Mouse (Mus musculus) lung, embryonic 15.5 days (tissue): ENCODE measurements around the gene Popdc2. TPM values are rescaled to one million over a fixed set of nuclear protein-coding genes. Genes with fewer than 3 reads are reported as not detected.
A peak's percentile ranks its signal among the peaks of the same experiment; 100 is the strongest.

Experiments
- ATAC-seq: fragments of 200-750 bp; cut with Nextera tagmentation; 2 replicates; pipeline ENCODE4 v1.8.0; 2017; ENCODE audit warnings: moderate number of reproducible peaks, borderline replicate concordance; ENCODE audit not compliant: low FRiP score, low TSS enrichment; ENCODE audit errors: extremely low read depth
- H3K27ac ChIP-seq: fragments of 300-500 bp; sonication (generic); 2 replicates; pipeline ENCODE4 v1.5.1; 2015; ENCODE audit warnings: moderate library complexity, mild to moderate bottlenecking, inconsistent platforms
- H3K27me3 ChIP-seq: fragments of 300-500 bp; sonication (generic); 2 replicates; pipeline ENCODE4 v1.6.1; 2015; ENCODE audit warnings: inconsistent platforms
- H3K36me3 ChIP-seq: fragments of 300-500 bp; sonication (generic); 2 replicates; pipeline ENCODE4 v1.6.1; 2015; ENCODE audit warnings: inconsistent platforms
- H3K4me1 ChIP-seq: fragments of 300-500 bp; sonication (generic); 2 replicates; pipeline ENCODE4 v1.6.1; 2015; ENCODE audit warnings: inconsistent platforms
- H3K4me2 ChIP-seq: fragments of 300-500 bp; sonication (generic); 2 replicates; pipeline ENCODE4 v1.6.1; 2015; ENCODE audit warnings: inconsistent platforms, mild to moderate bottlenecking, moderate library complexity
- H3K4me3 ChIP-seq: fragments of 300-500 bp; sonication (generic); 2 replicates; pipeline ENCODE4 v1.5.1; 2015; ENCODE audit warnings: mild to moderate bottlenecking, inconsistent platforms
- H3K9ac ChIP-seq: fragments of 300-500 bp; sonication (generic); 2 replicates; pipeline ENCODE4 v1.6.1; 2015; ENCODE audit warnings: inconsistent platforms
- H3K9me3 ChIP-seq: fragments of 300-500 bp; sonication (generic); 2 replicates; pipeline ENCODE4 v1.6.1; 2016; ENCODE audit warnings: inconsistent platforms
- WGBS: fragments of 180-500 bp; shearing (Covaris S2); methylation state at CpG from one replicate; pipeline ENCODE4 v1.1.7; 2015; 5-methylcytosine and 5-hydroxymethylcytosine counted together
- polyA plus RNA-seq: library from polyadenylated mRNA; unstranded; fragments of >200 nt; fragmentation: Nextera tagmentation; extraction: Ambion mirVana; gene quantifications from 2 replicates; pipeline ENCODE4 v1.2.1, GENCODE M21; 2015

Gene Popdc2
- polyA plus RNA-seq, 1 experiment from 2014 or later, result 10.8 TPM

- Histone ChIP-seq H3K27me3 (no peaks in the 10 kb centered on the region), H3K36me3 (no peaks in the 10 kb centered on the region), H3K4me1 (peaks cover 20% of the 10 kb centered on the region), H3K4me3 (no peak overlapping the region), H3K9ac (no peak overlapping the region), H3K4me2 (no peak overlapping the region), H3K9me3 (no peaks in the 10 kb centered on the region), H3K27ac (no peak overlapping the region)
- ATAC-seq, result no peak
- WGBS, result 42% methylated on average over 6 of the region's 6 CpGs
Measured at GRCm38 (mm10) chr16:38395060-38395730, 33.2 kb downstream of the Popdc2 start.

GRCm38 (mm10) chr16:38396155-38396554 is 34.1 kb downstream of the Popdc2 start:
- Histone ChIP-seq H3K9ac (no peak overlapping the region), H3K36me3 (no peaks in the 10 kb centered on the region), H3K27ac (no peak overlapping the region), H3K9me3 (no peaks in the 10 kb centered on the region), H3K4me2 (peak overlapping the region; percentile 40), H3K27me3 (no peaks in the 10 kb centered on the region), H3K4me3 (no peak overlapping the region), H3K4me1 (peaks cover 22% of the 10 kb centered on the region)
- 24% methylated on average over 13 of the region's 13 CpGs for WGBS
- peak; percentile 37; the same call in 1 of the 2 replicates for ATAC-seq

- no peak overlapping the region for H3K9ac ChIP-seq
- no peak overlapping the region for H3K4me3 ChIP-seq
- H3K9me3 ChIP-seq, result no peaks in the 10 kb centered on the region
- ATAC-seq, result no peak
- no peak overlapping the region for H3K27ac ChIP-seq
- H3K36me3 ChIP-seq, result no peaks in the 10 kb centered on the region
- H3K27me3 ChIP-seq, result no peaks in the 10 kb centered on the region
- H3K4me1 ChIP-seq, result peaks cover 22% of the 10 kb centered on the region
- H3K4me2 ChIP-seq, result no peak overlapping the region
- 92% methylated on average over 6 of the region's 6 CpGs for WGBS
Measured at GRCm38 (mm10) chr16:38398266-38398665, 36.3 kb downstream of the Popdc2 start.

- peak; percentile 16; the same call in 1 of the 2 replicates for ATAC-seq
Measured at GRCm38 (mm10) chr16:38399076-38399475, 37.1 kb downstream of the Popdc2 start.

GRCm38 (mm10) chr16:38399531-38400231 is 37.7 kb downstream of the Popdc2 start:
- H3K4me1 ChIP-seq, result peaks cover 22% of the 10 kb centered on the region
- peak overlapping the region; percentile 29; the same call in 1 of the 2 replicates for H3K27ac ChIP-seq
- no peaks in the 10 kb centered on the region for H3K36me3 ChIP-seq
- no peaks in the 10 kb centered on the region for H3K27me3 ChIP-seq
- H3K4me3 ChIP-seq, result peak overlapping the region; percentile 30
- H3K4me2 ChIP-seq, result peak overlapping the region; percentile 59
- peak overlapping the region; percentile 32; the same call in 1 of the 2 replicates for H3K9ac ChIP-seq
- 15% methylated on average over 17 of the region's 17 CpGs for WGBS
- ATAC-seq, result peak; percentile 85
- no peaks in the 10 kb centered on the region for H3K9me3 ChIP-seq

More at GRCm38 (mm10) chr16:38399076-38399475, 37.1 kb downstream of the Popdc2 start:
- H3K9me3 ChIP-seq, result no peaks in the 10 kb centered on the region
- H3K36me3 ChIP-seq, result no peaks in the 10 kb centered on the region
- peaks cover 22% of the 10 kb centered on the region for H3K4me1 ChIP-seq
- peak overlapping the region; percentile 29; the same call in 1 of the 2 replicates for H3K27ac ChIP-seq
- 74% methylated on average over 3 of the region's 3 CpGs for WGBS
- H3K4me3 ChIP-seq, result no peak overlapping the region
- H3K9ac ChIP-seq, result no peak overlapping the region
- H3K4me2 ChIP-seq, result peak overlapping the region; percentile 59
- no peaks in the 10 kb centered on the region for H3K27me3 ChIP-seq

- Histone ChIP-seq H3K27me3 (no peaks in the 10 kb centered on the region), H3K9me3 (no peaks in the 10 kb centered on the region), H3K4me2 (peak overlapping the region; percentile 59), H3K27ac (0 out of 2 replicates have a peak overlapping the region, but pooled peaks have one; percentile 29), H3K4me1 (peaks cover 22% of the 10 kb centered on the region), H3K9ac (peak overlapping the region; percentile 32; the same call in 1 of the 2 replicates), H3K36me3 (no peaks in the 10 kb centered on the region), H3K4me3 (peak overlapping the region; percentile 30)
- WGBS, result 69% methylated on average over 9 of the region's 9 CpGs
- no peak for ATAC-seq
Measured at GRCm38 (mm10) chr16:38400311-38400960, 38.4 kb downstream of the Popdc2 start.

GRCm38 (mm10) chr16:38401468-38401867 is 39.5 kb downstream of the Popdc2 start:
- Histone ChIP-seq H3K27ac (no peak overlapping the region), H3K4me3 (no peak overlapping the region), H3K4me1 (peaks cover 16% of the 10 kb centered on the region), H3K9ac (no peak overlapping the region), H3K4me2 (no peak overlapping the region), H3K9me3 (no peaks in the 10 kb centered on the region), H3K27me3 (no peaks in the 10 kb centered on the region), H3K36me3 (no peaks in the 10 kb centered on the region)
- 81% methylated on average over 6 of the region's 6 CpGs for whole genome bisulfite sequencing
- no peak for ATAC-seq

- Histone ChIP-seq H3K4me1 (peaks cover 14% of the 10 kb centered on the region), H3K4me2 (no peak overlapping the region), H3K9ac (no peak overlapping the region), H3K4me3 (no peak overlapping the region), H3K27ac (no peak overlapping the region), H3K36me3 (no peaks in the 10 kb centered on the region), H3K27me3 (no peaks in the 10 kb centered on the region), H3K9me3 (no peaks in the 10 kb centered on the region)
- ATAC-seq, result no peak
- WGBS, result 86% methylated on average over 7 of the region's 7 CpGs
Measured at GRCm38 (mm10) chr16:38403639-38404038, 41.6 kb downstream of the Popdc2 start.

- WGBS, result 64% methylated on average over 5 of the region's 5 CpGs
- Histone ChIP-seq H3K4me1 (no peaks in the 10 kb centered on the region), H3K9me3 (no peaks in the 10 kb centered on the region), H3K4me2 (no peak overlapping the region), H3K27ac (no peak overlapping the region), H3K27me3 (no peaks in the 10 kb centered on the region), H3K36me3 (no peaks in the 10 kb centered on the region), H3K4me3 (no peak overlapping the region), H3K9ac (no peak overlapping the region)
- no peak for ATAC-seq
Measured at GRCm38 (mm10) chr16:38406293-38406692, 44.3 kb downstream of the Popdc2 start.

- H3K36me3 ChIP-seq, result no peaks in the 10 kb centered on the region
- no peak overlapping the region for H3K9ac ChIP-seq
- no peak for ATAC-seq
- H3K4me2 ChIP-seq, result no peak overlapping the region
- H3K9me3 ChIP-seq, result no peaks in the 10 kb centered on the region
- no peak overlapping the region for H3K4me3 ChIP-seq
- no peak overlapping the region for H3K27ac ChIP-seq
- no peaks in the 10 kb centered on the region for H3K4me1 ChIP-seq
- H3K27me3 ChIP-seq, result no peaks in the 10 kb centered on the region
- WGBS, result 65% methylated on average over 6 of the region's 6 CpGs
Measured at GRCm38 (mm10) chr16:38406708-38407107, 44.7 kb downstream of the Popdc2 start.

- no peak overlapping the region for H3K4me2 ChIP-seq
- no peaks in the 10 kb centered on the region for H3K36me3 ChIP-seq
- 45% methylated on average over 5 of the region's 5 CpGs for WGBS
- H3K9ac ChIP-seq, result no peak overlapping the region
- no peak overlapping the region for H3K27ac ChIP-seq
- no peak for ATAC-seq
- H3K4me1 ChIP-seq, result no peaks in the 10 kb centered on the region
- no peaks in the 10 kb centered on the region for H3K9me3 ChIP-seq
- no peaks in the 10 kb centered on the region for H3K27me3 ChIP-seq
- no peak overlapping the region for H3K4me3 ChIP-seq
Measured at GRCm38 (mm10) chr16:38407584-38407983, 45.6 kb downstream of the Popdc2 start.

GRCm38 (mm10) chr16:38408416-38408815 is 46.4 kb downstream of the Popdc2 start:
- Histone ChIP-seq H3K27me3 (no peaks in the 10 kb centered on the region), H3K4me1 (no peaks in the 10 kb centered on the region), H3K27ac (no peak overlapping the region), H3K36me3 (no peaks in the 10 kb centered on the region), H3K9me3 (no peaks in the 10 kb centered on the region), H3K9ac (no peak overlapping the region), H3K4me2 (no peak overlapping the region), H3K4me3 (no peak overlapping the region)
- WGBS, result 100% methylated on average over 8 of the region's 8 CpGs
- ATAC-seq, result no peak
